Mouse (Mus musculus): ENCODE results near the gene Tll2. TPM values are rescaled to one million over a fixed set of nuclear protein-coding genes. Genes with fewer than 3 reads are reported as not detected.

The Tll2 gene
- polyA plus RNA-seq, 1 experiment from 2014 or later, result 0.76 TPM

GRCm38 (mm10) chr19:41045091-41045770, 161.4 kb downstream of the Tll2 start:
- ATAC-seq (ENCODE audit: low FRiP score) (no peak), DNase-seq (ENCODE audit: low spot score) (no peak)
- H3K4me2 ChIP-seq (replicated peaks; ENCODE audit: low read depth, low read length), result no peak overlapping the region
- no peaks in the 10 kb centered on the region for H3K4me1 ChIP-seq (replicated peaks; ENCODE audit: control insufficient read depth, insufficient read depth, low read length)
- no peaks in the 10 kb centered on the region for H3K36me3 ChIP-seq (ENCODE audit: control insufficient read depth, insufficient read depth, low read length)
- H3K4me3 ChIP-seq (ENCODE audit: low read depth, low read length), result no peak overlapping the region
- no peaks in the 10 kb centered on the region for H3K27me3 ChIP-seq (ENCODE audit: control insufficient read depth, insufficient read depth, low read length)
- no peak overlapping the region for H3K9ac ChIP-seq (ENCODE audit: low read depth, low read length)
- WGBS, result 64% methylated on average over 10 of the region's 10 CpGs
- no peak overlapping the region for H3K27ac ChIP-seq (ENCODE audit: low read depth, low read length)
- H3K9me3 ChIP-seq (ENCODE audit: control insufficient read depth, low read length), result no peaks in the 10 kb centered on the region

- Histone ChIP-seq H3K36me3 (ENCODE audit: control insufficient read depth, insufficient read depth, low read length) (no peaks in the 10 kb centered on the region), H3K9me3 (ENCODE audit: control insufficient read depth, low read length) (no peaks in the 10 kb centered on the region), H3K9ac (ENCODE audit: low read depth, low read length) (no peak overlapping the region), H3K4me1 (replicated peaks; ENCODE audit: control insufficient read depth, insufficient read depth, low read length) (no peaks in the 10 kb centered on the region), H3K4me2 (replicated peaks; ENCODE audit: low read depth, low read length) (no peak overlapping the region), H3K4me3 (ENCODE audit: low read depth, low read length) (no peak overlapping the region), H3K27ac (ENCODE audit: low read depth, low read length) (no peak overlapping the region), H3K27me3 (ENCODE audit: control insufficient read depth, insufficient read depth, low read length) (no peaks in the 10 kb centered on the region)
- DNase-seq (ENCODE audit: low spot score) (no peak), ATAC-seq (ENCODE audit: low FRiP score) (no peak)
- WGBS, result 87% methylated on average over 7 of the region's 7 CpGs
Observed at GRCm38 (mm10) chr19:41039110-41039509, 167.5 kb downstream of the Tll2 start.

GRCm38 (mm10) chr19:41035809-41036551, 170.7 kb downstream of the Tll2 start:
- Histone ChIP-seq H3K27ac (ENCODE audit: low read depth, low read length) (no peak overlapping the region), H3K4me1 (replicated peaks; ENCODE audit: control insufficient read depth, insufficient read depth, low read length) (no peaks in the 10 kb centered on the region), H3K4me3 (ENCODE audit: low read depth, low read length) (no peak overlapping the region), H3K27me3 (ENCODE audit: control insufficient read depth, insufficient read depth, low read length) (no peaks in the 10 kb centered on the region), H3K36me3 (ENCODE audit: control insufficient read depth, insufficient read depth, low read length) (no peaks in the 10 kb centered on the region), H3K4me2 (replicated peaks; ENCODE audit: low read depth, low read length) (no peak overlapping the region), H3K9me3 (ENCODE audit: control insufficient read depth, low read length) (no peaks in the 10 kb centered on the region), H3K9ac (ENCODE audit: low read depth, low read length) (no peak overlapping the region)
- DNase-seq (ENCODE audit: low spot score) (no peak), ATAC-seq (ENCODE audit: low FRiP score) (no peak)
- WGBS, result 85% methylated on average over 4 of the region's 4 CpGs

Other genes starting within 250 kb of the Tll2 start
- 0.33 and 0.36 TPM in 2 replicates for gene Blnk, start 212.3 kb downstream of the Tll2 start, polyA plus RNA-seq (2014; fragmentation: Nextera tagmentation; extraction: Ambion mirVana)
- gene Dntt, start 177.6 kb downstream of the Tll2 start, polyA plus RNA-seq (2014; fragmentation: Nextera tagmentation; extraction: Ambion mirVana), result 0.10 TPM in 1 of 2 replicates, not detected in the other
- not detected in 2 replicates for gene Opalin, start 129.7 kb downstream of the Tll2 start, polyA plus RNA-seq (2014; fragmentation: Nextera tagmentation; extraction: Ambion mirVana)
- 108 and 151 TPM in 2 replicates for gene Tm9sf3, start 57.2 kb upstream of the Tll2 start, polyA plus RNA-seq (2014; fragmentation: Nextera tagmentation; extraction: Ambion mirVana)
- gene Pik3ap1, start 178.3 kb upstream of the Tll2 start, polyA plus RNA-seq (2014; fragmentation: Nextera tagmentation; extraction: Ambion mirVana), result 1.7 TPM in 2 replicates